Mouse (Mus musculus): ENCODE measurements around the gene Plekhf1.

The Plekhf1 gene

GRCm38 (mm10) chr7:38188281-38189075, 39.3 kb downstream of the Plekhf1 start:
- no peak for DNase-seq (ENCODE audit: low spot score in 2 of 2)

GRCm38 (mm10) chr7:38187796-38188195, 40.0 kb downstream of the Plekhf1 start:
- peak in 1 of 2 experiments; percentile 68 for DNase-seq (ENCODE audit: low spot score in 2 of 2)

DNA sequence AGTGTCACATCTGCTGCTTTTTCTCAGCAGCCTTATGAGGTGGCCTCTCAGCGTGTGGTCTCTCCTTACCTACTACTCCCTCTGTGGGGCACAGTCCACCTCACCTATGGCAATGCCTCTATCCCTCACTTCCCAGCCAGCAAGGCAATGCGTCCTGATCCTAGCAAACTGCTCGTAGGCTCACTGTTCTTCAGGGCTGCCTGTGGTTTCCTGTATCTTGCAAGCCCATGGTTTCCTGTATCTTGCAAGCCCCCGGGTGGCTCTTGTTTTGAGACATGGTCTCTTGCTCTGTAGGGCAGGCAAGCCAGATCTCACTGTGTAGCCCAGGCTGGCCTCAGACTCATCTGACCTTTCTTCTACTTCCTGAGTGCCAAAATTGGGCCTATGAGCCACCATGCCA, 41.0 kb downstream of the Plekhf1 start:
- DNase-seq (ENCODE audit: low spot score in 2 of 2), result no peak

- no peak for DNase-seq (ENCODE audit: low spot score in 2 of 2)
Observed at GRCm38 (mm10) chr7:38184786-38185185, 43.0 kb downstream of the Plekhf1 start.

DNA sequence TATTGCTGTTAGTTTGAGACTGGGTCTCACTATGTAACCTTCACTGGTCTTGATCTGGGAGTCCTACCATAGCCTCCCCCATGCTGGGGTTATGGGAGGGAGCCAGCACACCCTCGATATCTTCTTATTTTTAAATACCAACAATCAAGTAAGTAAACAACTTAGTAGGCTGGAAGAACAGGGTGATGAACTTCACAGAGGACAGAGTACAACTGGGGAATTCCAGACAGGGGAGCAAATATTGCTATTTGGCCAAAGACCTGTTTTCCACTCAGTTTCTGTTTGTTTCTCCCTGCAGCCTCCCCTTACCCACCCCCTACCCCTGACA, 43.4 kb downstream of the Plekhf1 start:
- DNase-seq (ENCODE audit: low spot score in 2 of 2), result no peak

DNA sequence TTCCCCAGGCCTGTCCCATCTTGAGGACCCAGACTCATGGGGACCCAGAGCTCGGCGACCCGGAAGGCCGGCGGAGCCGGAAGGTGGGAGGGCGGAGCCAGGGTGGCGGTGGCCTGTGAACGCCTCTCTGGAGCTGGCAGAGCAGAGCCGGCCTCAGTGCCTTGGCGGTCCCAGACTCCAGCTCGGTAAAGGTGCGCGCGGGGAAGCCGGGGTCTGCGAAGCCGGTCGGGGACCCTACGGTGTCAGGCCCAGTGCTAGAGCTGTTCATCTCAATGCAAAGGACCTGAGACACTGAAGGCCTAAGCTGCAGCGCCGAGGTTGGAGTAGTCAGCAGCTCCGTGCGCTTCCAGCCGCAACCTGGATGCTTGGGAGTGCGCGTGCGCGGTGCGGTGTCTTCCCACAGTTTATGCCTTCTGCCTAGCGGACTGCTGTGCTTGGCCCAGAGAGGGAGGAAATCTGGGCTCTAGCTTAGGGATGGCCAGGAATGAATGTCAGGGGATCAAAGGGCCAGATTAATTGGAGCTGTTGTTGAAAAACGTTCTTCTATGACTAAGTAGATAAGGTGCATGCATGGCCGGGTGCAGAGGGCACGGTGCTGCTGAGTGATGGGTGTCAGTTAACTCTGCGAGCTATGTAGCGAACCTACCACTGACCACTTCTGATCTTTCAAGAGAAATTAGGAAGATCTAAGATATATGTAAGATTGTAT, 44.0 kb downstream of the Plekhf1 start:
- peak; percentile 82 to 86 for DNase-seq (ENCODE audit: low spot score in 2 of 2)

- peak in 1 of 2 experiments; percentile 21 for DNase-seq (ENCODE audit: low spot score in 2 of 2)
Observed at GRCm38 (mm10) chr7:38182962-38183687, 44.7 kb downstream of the Plekhf1 start, which contains the start of gene 1600014C10Rik. Gene 1600014C10Rik (plus strand): TSS chr7:38183217.

- peak; percentile 78 to 87 for DNase-seq (ENCODE audit: low spot score in 2 of 2)
Observed at GRCm38 (mm10) chr7:38182596-38182961, 45.2 kb downstream of the Plekhf1 start.

DNA sequence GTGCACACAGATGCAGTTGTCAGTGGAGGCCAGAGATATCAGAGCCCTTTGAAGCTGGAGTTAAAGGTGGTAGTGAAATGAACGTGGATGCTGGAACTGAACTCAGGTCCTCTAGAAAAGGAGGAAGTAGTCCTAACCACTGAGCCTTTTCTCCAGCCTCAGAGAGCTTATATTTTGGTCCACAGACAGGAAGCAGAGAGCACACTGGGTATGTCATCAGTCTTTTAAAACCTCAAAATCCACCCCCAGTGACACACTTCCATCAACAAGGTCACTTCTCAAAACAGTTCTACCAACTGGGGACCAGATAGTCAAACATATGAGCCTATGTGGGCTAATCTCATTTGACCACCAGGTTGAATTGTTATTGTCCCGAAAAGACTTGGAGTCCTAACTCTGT, 46.5 kb downstream of the Plekhf1 start:
- no peak for DNase-seq (ENCODE audit: low spot score in 2 of 2)

DNA sequence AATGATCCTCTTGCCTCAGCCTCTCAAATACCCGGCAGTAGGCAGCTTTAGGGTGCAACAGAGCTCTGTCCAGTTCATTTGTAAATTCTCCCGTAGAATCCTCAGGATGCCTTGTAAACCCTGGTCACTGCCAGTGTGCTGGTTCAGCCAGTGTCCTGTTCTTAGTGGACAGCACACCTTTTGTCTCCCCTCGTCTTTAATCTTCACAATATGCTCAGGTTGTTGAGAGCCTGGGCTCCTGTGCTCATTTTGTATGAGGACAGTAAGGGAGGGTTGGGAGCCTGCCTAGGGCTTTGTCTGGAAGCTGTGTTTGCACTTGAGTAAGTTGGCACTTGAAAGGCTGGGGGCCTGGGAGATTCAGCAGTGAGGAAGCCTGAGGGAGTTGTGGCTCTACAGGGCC, 47.9 kb downstream of the Plekhf1 start:
- no peak for DNase-seq (ENCODE audit: low spot score in 2 of 2)

GRCm38 (mm10) chr7:38176056-38176455, 51.8 kb downstream of the Plekhf1 start:
- DNase-seq (ENCODE audit: low spot score in 2 of 2), result no peak

DNA sequence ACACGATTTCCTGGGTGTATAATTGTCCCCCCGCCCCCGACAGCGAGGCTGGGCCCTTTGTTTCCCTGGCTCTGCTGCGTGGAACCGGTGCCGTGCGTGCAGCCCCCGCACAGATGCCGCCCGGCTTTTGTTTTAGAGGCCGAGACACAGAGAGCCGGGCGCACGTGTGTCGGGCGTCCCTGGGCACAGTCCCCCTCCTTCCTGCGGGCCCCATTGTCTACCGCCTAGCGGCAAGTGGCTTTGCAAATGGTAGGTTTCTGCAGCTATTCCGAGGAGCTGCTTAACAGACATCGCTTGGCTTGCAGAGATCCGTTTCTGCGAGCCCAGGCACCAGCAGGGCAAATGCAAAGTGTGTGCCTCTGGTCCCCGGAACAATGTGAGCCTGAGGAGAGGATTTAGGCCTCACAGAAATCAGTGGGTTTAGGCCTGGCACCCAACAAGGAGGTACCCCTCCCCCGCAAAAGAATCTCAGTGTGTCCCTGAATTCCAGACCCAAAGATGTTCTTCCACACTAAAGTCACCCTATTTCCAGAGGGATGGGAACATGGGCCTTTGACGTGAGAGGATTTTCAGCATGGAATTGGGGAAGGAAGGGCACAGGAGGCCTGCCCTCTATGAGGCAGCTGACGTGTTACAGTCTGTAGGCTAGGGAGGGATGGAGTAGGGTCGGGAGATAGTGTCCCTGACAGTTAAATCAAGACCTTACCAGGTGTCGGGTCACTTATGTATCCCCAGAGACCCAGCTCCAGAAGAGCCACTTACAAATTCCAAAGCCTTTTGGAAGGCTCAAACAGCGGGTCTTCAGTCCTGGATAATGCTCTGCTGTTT, 53.3 kb downstream of the Plekhf1 start:
- DNase-seq (ENCODE audit: low spot score in 2 of 2), result no peak

DNA sequence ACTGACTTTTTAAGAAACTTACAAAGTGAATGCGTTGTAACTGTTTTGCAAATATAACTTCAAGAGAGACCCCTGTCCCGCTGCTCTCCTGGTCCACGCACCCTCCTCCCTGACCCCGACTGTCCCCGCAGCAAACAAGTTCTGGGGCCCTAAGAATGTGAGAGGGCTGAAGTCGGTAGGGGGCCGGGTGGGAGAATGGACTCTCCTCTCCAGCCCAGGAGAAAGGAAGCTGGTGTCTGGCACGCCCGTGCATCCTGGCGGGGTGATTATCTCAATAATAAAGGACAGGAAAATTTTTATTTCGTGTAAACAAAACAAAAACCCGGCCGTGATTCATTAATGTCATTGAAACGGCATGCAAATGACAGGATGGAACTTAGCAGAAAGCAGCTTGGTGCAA, 53.9 kb downstream of the Plekhf1 start:
- no peak for DNase-seq (ENCODE audit: low spot score in 2 of 2)

DNA sequence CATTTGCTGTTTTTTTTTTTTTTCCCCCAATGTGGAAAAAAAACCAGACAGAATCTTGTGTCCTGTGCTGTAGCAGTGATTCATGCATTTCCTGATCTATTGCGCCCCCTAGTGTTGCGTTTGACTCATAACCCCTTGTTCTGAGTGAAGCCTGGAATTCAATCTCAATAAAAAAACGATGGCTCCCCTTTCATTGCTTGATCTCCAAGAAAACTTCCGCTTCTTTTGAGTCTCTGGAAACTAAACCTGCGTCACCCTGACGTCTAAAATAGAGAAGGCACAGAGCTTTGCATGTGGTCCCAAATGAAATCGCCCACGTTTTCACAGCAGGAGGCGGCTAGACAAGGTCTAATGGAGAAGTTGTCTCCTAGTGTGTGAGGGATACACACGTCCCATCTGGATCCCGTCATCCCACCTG, 60.1 kb downstream of the Plekhf1 start:
- DNase-seq (ENCODE audit: low spot score in 2 of 2), result peak in 1 of 2 experiments; percentile 33

All from urinary bladder, postnatal 36 days (tissue).